Mouse (Mus musculus) E14TG2a.4 (cell line): ENCODE measurements at regions not wholly inside any gene's neighbourhood (a gene's known extent, or its start where the extent isn't known, plus 50 kb on each side); places are given as distances from the start of the nearest gene placed in this dataset.

Experiments
- CTCF ChIP-seq: conservative IDR thresholded peaks from 2 replicates; pipeline ENCODE4 v1.5.1; 2014; ENCODE audit warnings: low read length
- POU5F1 ChIP-seq: IDR thresholded peaks from 2 replicates; pipeline ENCODE4 v1.6.1; 2014; ENCODE audit warnings: low read length, borderline replicate concordance

DNA sequence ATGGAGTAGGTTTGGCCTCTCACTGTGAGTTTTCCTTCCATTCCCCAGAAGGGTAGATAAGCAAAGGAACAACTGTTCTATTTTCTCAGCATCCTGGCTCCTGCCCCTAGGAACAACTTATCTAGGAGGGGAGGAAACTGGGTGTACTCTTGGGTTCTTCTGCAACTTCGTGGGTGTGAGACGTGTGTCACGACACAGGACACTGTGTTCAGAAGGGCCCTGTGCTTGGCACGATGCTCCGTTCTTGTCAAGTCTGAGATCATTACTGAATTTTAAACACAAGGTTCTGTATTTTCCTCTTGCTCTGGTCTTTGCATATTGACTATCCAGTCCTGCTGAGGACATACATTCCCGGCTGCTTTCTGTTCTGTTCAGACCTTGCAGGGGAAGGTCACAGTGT lies 86.8 kb upstream of the Tmpo start:
- TF ChIP-seq CTCF (no peak), POU5F1 (no peak)
